ENCODE assay signal across 8 mouse cellular contexts in the genomic region with DNA sequence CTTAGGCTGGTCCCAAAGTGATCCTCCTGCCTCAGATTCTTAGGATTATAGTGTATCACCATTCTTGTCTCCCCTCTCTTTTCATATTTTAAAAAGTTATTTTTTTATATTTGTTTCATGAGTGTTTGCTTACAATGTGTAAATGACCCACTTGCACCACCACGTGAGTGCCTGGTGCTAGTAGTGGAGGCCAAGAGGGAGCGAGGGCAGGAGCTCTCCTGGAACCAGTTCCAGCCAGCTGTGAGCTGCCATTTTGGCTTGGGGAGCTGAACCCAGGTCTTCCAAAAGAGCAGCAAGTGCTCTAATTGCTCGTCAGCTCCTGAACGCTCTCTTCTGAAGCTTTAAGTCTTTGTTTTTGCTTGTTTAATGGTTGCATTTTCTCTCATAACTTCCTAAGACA. TPM values are rescaled to one million over a fixed set of nuclear protein-coding genes. Genes with fewer than 3 reads are reported as not detected.
DNase-seq lines count a peak whose midpoint lies in the region; ATAC-seq and TF ChIP-seq lines count a peak whose summit lies in the region.

No protein-coding gene starts in this region.

- H3K4me2 ChIP-seq in lung, postnatal 0 days (replicated peaks; ENCODE audit: low read depth, low read length), result peak overlapping the region; percentile 77

- H3K4me3 ChIP-seq in erythroblast, embryonic 14.5 days (replicated peaks), result peak overlapping the region; percentile 89
- H3K4me3 ChIP-seq in lung, postnatal 0 days (ENCODE audit: low read depth, low read length), result peak overlapping the region; percentile 99

- no peak for TF ChIP-seq CTCF in lung, postnatal 0 days (IDR thresholded peaks at IDR 0.05)

- peak; percentile 18 to 34 for DNase-seq in cerebellum, postnatal 14 days
- peak; percentile 36 for DNase-seq in kidney, adult 11 months
- DNase-seq in lung, postnatal 0 days (ENCODE audit: low spot score), result peak; percentile 52
- no peak for DNase-seq in layer of hippocampus, adult 9-11 months
- no peak for DNase-seq in layer of hippocampus, adult 18-20 months (ENCODE audit: low spot score in 2 of 2)
- DNase-seq in c-Kit-positive CD71-positive TER-119-positive erythroid progenitor cells, embryonic 14.5 days (ENCODE audit: low spot score), result no peak

- ATAC-seq in erythroblast, adult 5-6 weeks (replicated peaks; ENCODE audit: low FRiP score, poor library complexity, severe bottlenecking), result no peak
- ATAC-seq in lung, postnatal 0 days, result no peak

- H3K9ac ChIP-seq in lung, postnatal 0 days (replicated peaks; ENCODE audit: low read depth), result no peak overlapping the region

- H3K36me3 ChIP-seq in erythroblast, embryonic 14.5 days (ENCODE audit: control insufficient read depth), result peaks cover 34% of the 10 kb centered on the region
- H3K36me3 ChIP-seq in lung, postnatal 0 days (ENCODE audit: insufficient read depth, low read length), result no peaks in the 10 kb centered on the region

- H3K4me1 ChIP-seq in erythroblast, embryonic 14.5 days (ENCODE audit: control insufficient read depth), result peaks cover 55% of the 10 kb centered on the region
- H3K4me1 ChIP-seq in lung, postnatal 0 days (ENCODE audit: insufficient read depth, low read depth, low read length), result peaks cover 10% of the 10 kb centered on the region

- WGBS in lung, postnatal 0 days, result 42% methylated on average over 4 of the region's 4 CpGs

- H3K27me3 ChIP-seq in erythroblast, embryonic 14.5 days (ENCODE audit: control insufficient read depth), result no peaks in the 10 kb centered on the region
- H3K27me3 ChIP-seq in lung, postnatal 0 days (replicated peaks; ENCODE audit: insufficient read depth, low read length), result no peaks in the 10 kb centered on the region

- H3K27ac ChIP-seq in lung, postnatal 0 days (ENCODE audit: low read length), result no peak overlapping the region

- no peaks in the 10 kb centered on the region for H3K9me3 ChIP-seq in erythroblast, embryonic 14.5 days (ENCODE audit: control insufficient read depth, low read length)
- H3K9me3 ChIP-seq in lung, postnatal 0 days (ENCODE audit: low read length), result no peaks in the 10 kb centered on the region

- TF ChIP-seq EP300 in lung, postnatal 0 days (IDR thresholded peaks at IDR 0.05), result no peak

RNA-seq across cellular contexts. Expression of a gene that starts 3.6 kb away (rescaled TPM):
- 2.0 and 2.6 TPM in 2 replicates for polyA plus RNA-seq in erythroblast, embryonic 14.5 days (2012)
- total RNA-seq in erythroblast, adult 5-6 weeks (2015; ENCODE audit: low replicate concordance), result 53.0 and 62.7 TPM in 2 replicates
- total RNA-seq in erythroblast, adult 5-6 weeks (2017; ENCODE audit: low replicate concordance), result 69.9 and 108 TPM in 2 replicates
- polyA plus RNA-seq in lung, postnatal 0 days (2015; fragmentation: Nextera tagmentation; extraction: Ambion mirVana), result 51.5 and 55.4 TPM in 2 replicates
- 100 to 1,000 TPM; 126 to 127 TPM for total RNA-seq in layer of hippocampus, adult 18-20 months (2021)

Comparison
In these comparisons a context has a peak if more than half of its experiments do, and no peak if none do; other contexts are left out.
1. DNase-seq: peak in cerebellum, postnatal 14 days (2 of 2), kidney, adult 11 months (single experiment) and lung, postnatal 0 days (single experiment); none in layer of hippocampus, adult 9-11 months (single experiment), layer of hippocampus, adult 18-20 months (0 of 2) and c-Kit-positive CD71-positive TER-119-positive erythroid progenitor cells, embryonic 14.5 days (single experiment).